Mouse (Mus musculus) liver, adult 2 months (tissue): Measurements from ENCODE around the gene Nkx3-2.

Source experiments
- CTCF ChIP-seq: fragments of 200-500 bp; IDR thresholded peaks from 2 replicates; pipeline ENCODE4 v1.5.1; 2011; ENCODE audit warnings: low read depth, low read length, control low read depth
- POLR2A ChIP-seq: fragments of 200-500 bp; IDR thresholded peaks from 2 replicates; pipeline ENCODE4 v1.6.1; 2011; ENCODE audit warnings: low read length, control low read depth; ENCODE audit not compliant: insufficient read depth; ENCODE audit errors: extremely low read depth

- TF ChIP-seq POLR2A (no peak), CTCF (no peak)
Observed at GRCm38 (mm10) chr5:41801622-41802021, 37.3 kb upstream of the Nkx3-2 start.
